Mouse (Mus musculus) right cerebral cortex, postnatal 4 days (tissue): ENCODE results near the gene Cacna2d3.

ENCODE experiments used
- DNase-seq: peaks from one replicate; pipeline ENCODE4 v3.0.0-alpha.2; 2022

The Cacna2d3 gene

DNA sequence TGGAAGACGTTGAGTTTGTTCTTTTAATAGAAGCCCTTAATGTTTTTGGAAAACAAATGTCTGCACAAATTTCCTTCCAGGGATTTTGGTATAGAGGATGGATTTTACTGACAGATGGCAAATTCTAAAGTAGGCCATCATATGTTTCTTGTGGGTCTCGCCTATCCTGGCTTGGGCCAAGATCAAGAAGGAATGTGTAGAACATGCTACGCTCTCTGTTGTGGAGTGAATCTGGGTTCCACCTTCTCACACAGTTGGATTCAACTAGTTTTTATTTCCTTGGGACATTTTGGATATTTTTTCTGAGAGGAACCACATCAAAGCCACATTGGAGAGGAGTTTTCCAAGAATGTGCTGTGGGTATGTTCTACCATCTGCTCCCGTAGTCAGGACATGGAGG lies 835.0 kb downstream of the Cacna2d3 start:
- DNase-seq = no peak

DNA sequence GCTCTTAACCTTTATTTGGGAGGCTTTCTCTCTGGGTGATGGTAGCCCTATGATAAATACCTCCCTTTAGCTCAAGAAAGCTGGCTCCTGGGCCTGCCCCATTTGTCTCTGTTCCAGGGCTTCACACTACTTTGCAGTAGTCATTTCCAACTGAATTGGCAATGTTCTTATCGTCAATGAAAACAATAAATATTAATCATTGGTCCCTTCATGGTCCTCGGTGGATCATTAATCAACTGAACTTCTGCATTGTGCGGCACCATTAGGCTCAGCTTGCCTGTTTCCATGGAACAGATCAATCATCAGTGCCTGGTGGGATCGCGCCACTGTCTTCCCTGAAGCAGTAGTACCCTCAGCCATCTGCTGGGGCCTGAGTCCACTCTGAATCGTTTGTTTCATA lies 850.7 kb downstream of the Cacna2d3 start:
- DNase-seq = no peak

DNA sequence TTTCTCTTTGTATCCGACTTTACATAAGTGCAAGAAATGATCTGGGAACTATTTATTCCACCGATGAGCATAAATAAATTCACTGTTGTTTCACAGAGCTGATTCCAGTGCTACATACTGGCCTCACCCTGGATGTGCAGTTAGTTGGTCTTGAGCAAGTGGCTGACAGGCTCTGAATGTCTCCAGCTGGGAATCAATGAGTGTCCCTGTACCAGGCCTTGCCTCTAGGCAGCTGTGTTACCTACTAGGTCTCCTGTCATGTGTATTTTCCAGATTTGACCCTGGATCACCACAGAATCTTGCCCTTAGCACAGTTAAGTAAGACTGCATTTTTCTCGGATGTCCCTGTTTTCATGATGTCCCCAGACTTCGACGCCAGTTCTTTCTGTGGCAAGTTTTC lies 851.3 kb downstream of the Cacna2d3 start:
- DNase-seq = no peak

DNA sequence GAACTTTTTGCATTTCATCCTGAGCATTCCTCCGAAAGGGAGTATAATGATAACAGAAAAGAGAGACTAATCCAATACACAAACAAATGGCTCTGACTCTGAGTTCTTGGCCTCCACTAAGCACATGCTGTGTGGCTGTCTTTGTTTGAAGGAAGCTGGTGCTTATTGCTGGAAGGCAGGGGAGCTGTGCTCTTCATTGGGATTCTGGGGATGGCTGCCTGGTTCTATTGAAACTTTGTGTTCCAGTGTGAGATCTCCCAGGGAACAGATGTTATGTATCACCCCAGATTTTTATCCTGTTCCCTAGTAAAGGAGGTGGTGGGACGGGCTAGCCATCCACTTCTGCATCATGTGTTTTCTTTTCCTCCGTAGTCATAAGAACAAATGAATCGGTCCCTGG lies 856.7 kb downstream of the Cacna2d3 start:
- DNase-seq = no peak

DNA sequence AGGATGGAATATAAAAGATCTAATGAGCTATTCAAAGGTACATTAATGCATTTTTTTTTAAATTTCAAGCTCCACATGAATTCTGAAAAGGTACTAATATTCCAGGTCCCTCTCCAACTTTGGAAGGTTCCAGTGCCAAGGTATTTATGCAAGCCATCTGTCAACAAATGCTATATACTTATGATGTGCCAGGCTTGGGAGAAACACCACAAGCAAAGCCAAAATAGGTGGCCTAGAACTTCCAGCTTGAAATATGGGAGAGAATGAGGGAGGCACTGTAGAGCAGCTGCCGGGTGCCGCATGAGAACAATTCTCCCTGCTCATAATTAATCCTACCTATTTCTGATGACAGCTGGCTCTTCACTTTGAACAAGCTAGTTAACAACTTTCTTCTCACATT lies 860.5 kb downstream of the Cacna2d3 start:
- DNase-seq = no peak
